Mouse (Mus musculus) regulatory T cell (primary cell): ENCODE results near the gene Evx1.
"Not testable (repeated sequence)": the region's sequence is repeated elsewhere in the genome, so short reads cannot be mapped to it uniquely, and the experiment has no call there.

Experiments
- in situ Hi-C: fragments of 300-600 bp; cut with MboI, MseI; formaldehyde crosslinking; loops from one replicate; pipeline ENCODE4 v1.15.1; 2025; ENCODE audit warnings: high pct_unique_total_duplicates

Evx1 gene

DNA sequence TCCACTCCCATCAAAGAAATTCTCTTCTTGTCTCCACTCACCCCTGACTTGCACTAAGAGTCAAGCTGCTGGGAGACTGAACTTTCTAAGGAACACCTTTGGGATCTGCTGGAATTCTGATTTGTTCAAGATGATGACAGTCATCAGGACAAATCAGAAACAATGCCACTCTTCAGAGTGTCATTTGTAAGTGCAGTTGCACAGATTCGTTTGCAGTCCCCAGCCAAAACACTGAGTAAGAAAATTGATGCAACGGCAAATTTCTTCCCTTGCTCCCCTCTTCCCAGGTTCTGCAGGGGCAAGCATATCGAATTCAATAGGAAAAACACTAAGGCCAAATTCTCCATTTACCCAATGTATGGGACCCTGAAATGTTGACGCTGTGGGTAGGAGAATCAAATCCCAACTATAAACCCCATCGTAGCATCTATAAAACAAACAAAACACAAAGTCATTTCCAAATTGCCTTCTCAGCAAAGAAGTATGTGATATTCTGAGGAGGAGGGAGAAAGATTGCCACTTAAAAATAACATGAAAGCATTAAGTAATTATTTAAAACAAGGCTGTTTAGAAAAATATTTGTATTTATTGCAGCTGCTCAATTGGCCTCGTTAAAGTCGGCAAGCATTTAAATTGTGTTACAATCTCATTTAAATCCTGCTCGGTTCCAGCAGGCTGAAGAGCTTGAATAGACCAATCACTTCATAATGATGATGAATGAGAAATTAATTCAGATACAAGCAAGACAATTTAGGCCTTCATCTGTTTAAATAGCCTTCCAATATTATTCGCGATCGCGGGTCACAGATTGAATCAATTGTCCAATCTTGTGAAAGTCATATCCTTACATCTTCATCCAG, 7.9 kb downstream of the Evx1 start:
- in situ Hi-C loops: no loop called here

DNA sequence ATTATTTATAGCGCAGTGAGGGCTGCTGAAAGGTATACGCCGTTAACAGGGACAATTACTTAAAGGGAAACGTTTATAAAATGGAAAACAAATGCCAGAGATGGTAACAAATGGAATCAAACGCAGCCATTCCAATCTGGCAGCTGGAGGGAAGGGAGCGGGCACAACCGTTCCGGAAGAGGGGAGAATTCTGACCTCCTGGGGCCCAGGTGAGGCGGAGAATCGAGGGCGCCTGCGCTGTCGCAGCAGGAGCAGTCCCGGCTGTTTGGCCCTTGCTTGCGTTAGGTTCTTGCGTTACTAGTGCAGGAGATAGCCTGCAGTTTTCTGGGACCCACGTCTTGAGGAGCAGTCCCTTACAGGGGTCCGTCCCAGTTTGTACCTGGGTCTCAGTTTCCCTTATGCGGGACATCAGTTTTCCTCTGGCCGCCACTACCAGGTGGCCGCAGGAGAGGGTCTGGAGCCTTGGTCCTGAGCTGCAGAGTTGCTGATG, 8.6 kb downstream of the Evx1 start:
- in situ Hi-C loops: no loop called here

DNA sequence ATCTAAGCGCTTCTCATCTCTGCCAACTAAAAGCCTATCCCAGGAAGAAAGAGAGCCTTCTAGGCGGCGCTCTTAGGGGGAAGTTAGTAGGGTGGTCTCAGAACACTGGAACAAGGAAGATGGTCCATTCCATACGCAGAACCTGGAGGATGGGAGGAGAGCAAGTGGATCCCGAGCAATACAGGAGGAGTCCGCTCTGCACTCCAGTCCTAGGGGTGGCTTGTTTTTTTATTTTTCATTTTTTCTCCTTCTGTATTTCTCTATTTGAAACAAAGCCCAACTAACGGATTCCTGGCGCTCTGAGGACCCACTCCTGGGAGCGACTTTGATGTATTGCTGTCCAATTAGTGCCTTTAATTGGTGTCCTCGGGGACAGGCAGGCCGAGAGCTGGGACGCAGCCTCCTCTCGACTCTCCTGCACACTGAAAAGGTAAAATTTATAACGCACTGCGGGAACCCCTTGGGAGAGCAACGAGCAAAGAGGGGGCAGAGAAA, 9.5 kb downstream of the Evx1 start:
- in situ Hi-C loops: no loop called here

DNA sequence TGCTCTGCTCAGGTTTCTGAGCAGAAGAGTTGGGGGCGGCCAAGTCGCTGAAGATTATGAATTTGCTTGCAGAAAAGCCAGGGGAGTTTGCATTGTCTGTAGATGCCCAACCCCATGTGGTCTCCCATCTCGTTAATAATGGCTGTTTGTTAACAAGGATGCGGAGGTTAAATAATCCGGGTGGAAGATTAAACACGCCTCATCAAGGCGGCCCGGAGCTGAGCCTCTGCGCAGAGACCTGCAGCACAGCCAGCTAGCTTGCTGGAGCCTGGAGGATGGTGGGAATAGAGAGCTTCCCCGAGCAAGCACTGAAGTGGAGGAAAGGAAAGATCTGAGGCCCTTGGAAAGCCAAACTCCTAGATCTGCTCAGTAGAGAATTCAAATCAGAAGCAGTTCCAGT, 10.0 kb downstream of the Evx1 start:
- in situ Hi-C loops: no loop called here

DNA sequence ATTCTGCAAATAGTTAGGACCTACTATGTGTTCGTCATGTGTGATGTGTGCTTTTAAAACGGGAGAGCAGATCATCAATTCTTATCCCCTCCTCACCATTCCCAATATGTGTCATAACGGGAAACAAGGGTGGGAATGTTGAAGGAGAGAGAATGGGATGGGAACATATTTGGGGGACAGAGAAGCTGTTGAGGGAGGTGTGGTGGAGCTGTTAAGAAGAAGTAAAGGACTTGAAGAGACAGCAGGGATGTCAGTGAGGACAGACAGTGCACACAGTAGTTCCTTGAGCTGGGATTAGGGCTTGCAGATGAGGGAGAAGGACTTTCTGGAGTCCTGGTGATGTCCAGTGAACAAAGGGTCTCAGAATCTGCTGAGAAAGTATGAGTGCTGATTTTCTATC, 10.8 kb downstream of the Evx1 start:
- in situ Hi-C loops: no loop called here

DNA sequence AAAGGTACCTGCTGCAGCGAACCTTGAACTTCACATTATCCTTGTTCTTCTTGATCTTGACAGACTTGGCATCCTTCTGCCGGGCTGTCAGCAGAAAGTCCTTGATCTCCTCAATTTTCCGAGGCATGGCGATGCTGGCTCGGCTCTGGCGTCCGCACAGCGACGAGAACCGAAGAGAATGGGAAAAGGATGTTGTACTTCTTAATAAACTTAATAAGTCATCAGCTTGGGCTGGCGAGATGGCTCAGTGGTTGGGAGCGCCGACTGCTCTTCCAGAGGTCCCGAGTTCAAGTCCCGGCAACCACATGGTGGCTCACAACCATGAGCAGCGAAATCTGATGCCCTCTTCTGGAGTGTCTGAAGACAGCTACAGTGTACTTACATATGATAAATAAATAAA, 33.5 kb downstream of the Evx1 start:
- in situ Hi-C loops: not testable (repeated sequence)

DNA sequence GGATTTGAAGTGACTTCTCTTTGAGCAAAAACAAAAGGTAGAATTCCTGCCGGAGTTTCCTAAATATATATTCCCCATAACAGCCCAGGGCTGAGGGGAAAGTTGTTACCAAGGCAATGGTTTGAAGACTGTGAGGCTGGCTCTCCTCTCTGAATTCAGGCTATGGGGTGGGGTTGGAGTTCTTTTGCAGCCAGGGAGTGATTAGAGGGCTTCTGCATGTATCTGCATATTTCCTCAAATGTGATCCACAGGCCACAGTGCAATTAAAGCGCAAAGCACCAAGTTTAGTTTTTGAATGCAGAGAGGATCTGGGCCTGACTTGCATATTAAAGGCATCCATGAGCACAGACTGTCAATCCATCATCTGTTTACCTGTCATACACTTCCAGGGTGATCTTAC, 52.7 kb downstream of the Evx1 start:
- in situ Hi-C loops: no loop called here

DNA sequence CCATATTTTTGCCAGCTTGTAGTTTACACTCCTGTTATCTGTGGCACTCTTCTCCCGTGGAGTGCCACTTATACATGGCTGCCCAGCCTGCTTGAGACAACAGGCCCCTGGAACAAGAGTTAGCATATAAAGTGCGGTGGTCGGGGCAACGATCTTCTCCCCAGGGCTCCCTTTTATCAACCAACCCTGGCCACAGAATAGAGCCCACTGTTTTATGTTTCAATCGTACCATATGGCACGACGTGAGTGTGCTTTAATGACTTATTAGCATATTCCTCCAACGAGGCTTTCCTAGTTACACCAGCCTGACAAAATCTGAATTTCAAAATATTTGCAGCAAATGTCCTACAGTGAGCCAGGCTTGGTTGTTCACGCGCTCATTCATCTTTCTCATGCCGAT, 53.2 kb downstream of the Evx1 start:
- in situ Hi-C loops: no loop called here

DNA sequence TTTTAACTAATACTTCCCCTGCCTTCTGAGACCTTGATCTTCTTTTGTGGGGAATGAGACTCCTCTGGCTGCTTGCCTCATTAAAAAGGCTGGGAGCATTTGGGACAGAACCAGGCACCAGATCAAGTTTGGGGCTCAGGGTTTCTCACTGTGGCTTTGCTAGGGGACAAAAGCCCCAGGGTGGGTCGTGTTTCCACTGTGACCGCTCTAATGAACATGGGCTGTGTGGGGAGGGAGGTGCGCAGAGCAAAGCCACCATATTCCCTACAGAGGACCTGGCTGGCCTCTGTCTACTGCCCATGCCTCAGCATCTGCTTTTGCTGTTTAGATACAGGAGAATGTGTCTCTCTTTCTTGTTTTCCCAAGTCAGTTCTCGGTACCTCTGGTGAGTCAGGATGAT, 53.8 kb downstream of the Evx1 start:
- in situ Hi-C loops: no loop called here
